Mouse (Mus musculus) hindbrain, embryonic 13.5 days (tissue): ENCODE data around the gene Mylip. TPM values are rescaled to one million over a fixed set of nuclear protein-coding genes. Genes with fewer than 3 reads are reported as not detected.
A peak's percentile ranks its signal among the peaks of the same experiment; 100 is the strongest.

Experiments used
- ATAC-seq: fragments of 200-750 bp; cut with Nextera tagmentation; 2 replicates; pipeline ENCODE4 v1.8.0; 2017; ENCODE audit warnings: moderate TSS enrichment; ENCODE audit not compliant: low FRiP score
- H3K27ac ChIP-seq: fragments of 300-500 bp; sonication (generic); 2 replicates; pipeline ENCODE4 v1.5.1; 2015; ENCODE audit warnings: inconsistent platforms, mild to moderate bottlenecking, moderate library complexity
- H3K27me3 ChIP-seq: fragments of 300-500 bp; sonication (generic); 2 replicates; pipeline ENCODE4 v1.6.1; 2015; ENCODE audit warnings: mild to moderate bottlenecking, inconsistent platforms
- H3K36me3 ChIP-seq: fragments of 300-500 bp; sonication (generic); 2 replicates; pipeline ENCODE4 v1.6.1; 2015; ENCODE audit warnings: mild to moderate bottlenecking, inconsistent platforms
- H3K4me1 ChIP-seq: fragments of 300-500 bp; sonication (generic); replicated peaks from 2 replicates; pipeline ENCODE4 v1.6.1; 2015; ENCODE audit warnings: inconsistent platforms
- H3K4me2 ChIP-seq: fragments of 300-500 bp; sonication (generic); 2 replicates; pipeline ENCODE4 v1.6.1; 2015; ENCODE audit warnings: inconsistent platforms, mild to moderate bottlenecking, moderate library complexity
- H3K4me3 ChIP-seq: fragments of 300-500 bp; sonication (generic); 2 replicates; pipeline ENCODE4 v1.5.1; 2015; ENCODE audit warnings: mild to moderate bottlenecking, inconsistent platforms
- H3K9ac ChIP-seq: fragments of 300-500 bp; sonication (generic); 2 replicates; pipeline ENCODE4 v1.6.1; 2015; ENCODE audit warnings: mild to moderate bottlenecking, inconsistent platforms
- H3K9me3 ChIP-seq: fragments of 300-500 bp; sonication (generic); 2 replicates; pipeline ENCODE4 v1.6.1; 2016; ENCODE audit warnings: inconsistent platforms
- WGBS: fragments of 180-500 bp; shearing (Covaris S2); methylation state at CpG from one replicate; pipeline ENCODE4 v1.1.7; 2015; 5-methylcytosine and 5-hydroxymethylcytosine counted together
- polyA plus RNA-seq: library from polyadenylated mRNA; unstranded; fragments of >200 nt; fragmentation: Nextera tagmentation; extraction: Ambion mirVana; gene quantifications from 2 replicates; pipeline ENCODE4 v1.2.1, GENCODE M21; 2015

Mylip gene
- polyA plus RNA-seq, 1 experiment from 2014 or later: 6.7 TPM

DNA sequence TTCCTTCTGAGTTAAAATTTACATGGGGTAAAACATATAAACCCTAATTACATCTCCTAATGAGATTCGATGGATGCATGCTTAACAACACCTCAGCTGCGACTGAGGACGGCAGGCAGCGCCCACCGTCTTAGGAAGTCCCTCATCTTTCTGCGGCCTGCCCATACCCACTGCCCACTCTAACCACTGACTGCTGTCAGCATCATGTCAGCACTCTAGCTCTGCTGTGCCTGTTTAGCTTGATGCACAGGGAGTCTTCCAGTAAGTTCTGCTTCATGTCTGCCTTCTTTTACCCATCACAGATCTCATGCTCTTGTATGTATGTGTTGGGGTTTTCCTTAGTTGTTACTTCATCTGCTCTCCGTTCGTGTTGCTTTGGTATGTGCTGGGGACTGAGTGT is 7.2 kb downstream of the Mylip start:
- H3K9ac ChIP-seq: no peak overlapping the region
- H3K27ac ChIP-seq: peak overlapping the region; percentile 40; the same call in 1 of the 2 replicates
- H3K9me3 ChIP-seq: no peaks in the 10 kb centered on the region
- H3K36me3 ChIP-seq: no peaks in the 10 kb centered on the region; the same call in 1 of the 2 replicates
- H3K27me3 ChIP-seq: no peaks in the 10 kb centered on the region
- no peak overlapping the region for H3K4me3 ChIP-seq
- no peak for ATAC-seq
- H3K4me1 ChIP-seq: peaks cover 39% of the 10 kb centered on the region
- 73% methylated on average over 8 of the region's 8 CpGs for WGBS
- no peak overlapping the region for H3K4me2 ChIP-seq

DNA sequence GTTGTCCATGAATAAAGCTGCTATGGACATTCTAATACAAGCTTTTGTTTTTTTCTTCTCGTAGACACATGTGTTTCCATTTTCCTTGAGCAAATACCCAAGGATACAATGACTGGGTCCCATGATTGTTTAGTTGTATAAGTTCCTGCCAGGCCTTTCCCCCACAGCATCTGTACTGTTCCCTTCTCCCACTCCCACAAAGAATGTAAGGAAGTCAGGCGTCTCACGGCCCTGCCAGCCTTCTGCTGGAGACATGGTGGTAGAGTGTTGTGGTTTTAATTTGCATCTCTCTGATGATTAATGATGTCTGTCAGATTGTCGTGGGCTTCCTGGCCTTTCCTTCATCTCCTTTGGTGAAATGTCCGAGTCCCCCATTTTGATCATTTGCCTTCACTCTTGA is 7.7 kb downstream of the Mylip start:
- Histone ChIP-seq H3K9ac (no peak overlapping the region), H3K4me2 (no peak overlapping the region), H3K4me3 (no peak overlapping the region), H3K27me3 (no peaks in the 10 kb centered on the region), H3K9me3 (no peaks in the 10 kb centered on the region), H3K4me1 (peaks cover 37% of the 10 kb centered on the region), H3K36me3 (no peaks in the 10 kb centered on the region; the same call in 1 of the 2 replicates), H3K27ac (peak overlapping the region; percentile 40; the same call in 1 of the 2 replicates)
- ATAC-seq: no peak
- 20% methylated on average over 5 of the region's 5 CpGs for WGBS

DNA sequence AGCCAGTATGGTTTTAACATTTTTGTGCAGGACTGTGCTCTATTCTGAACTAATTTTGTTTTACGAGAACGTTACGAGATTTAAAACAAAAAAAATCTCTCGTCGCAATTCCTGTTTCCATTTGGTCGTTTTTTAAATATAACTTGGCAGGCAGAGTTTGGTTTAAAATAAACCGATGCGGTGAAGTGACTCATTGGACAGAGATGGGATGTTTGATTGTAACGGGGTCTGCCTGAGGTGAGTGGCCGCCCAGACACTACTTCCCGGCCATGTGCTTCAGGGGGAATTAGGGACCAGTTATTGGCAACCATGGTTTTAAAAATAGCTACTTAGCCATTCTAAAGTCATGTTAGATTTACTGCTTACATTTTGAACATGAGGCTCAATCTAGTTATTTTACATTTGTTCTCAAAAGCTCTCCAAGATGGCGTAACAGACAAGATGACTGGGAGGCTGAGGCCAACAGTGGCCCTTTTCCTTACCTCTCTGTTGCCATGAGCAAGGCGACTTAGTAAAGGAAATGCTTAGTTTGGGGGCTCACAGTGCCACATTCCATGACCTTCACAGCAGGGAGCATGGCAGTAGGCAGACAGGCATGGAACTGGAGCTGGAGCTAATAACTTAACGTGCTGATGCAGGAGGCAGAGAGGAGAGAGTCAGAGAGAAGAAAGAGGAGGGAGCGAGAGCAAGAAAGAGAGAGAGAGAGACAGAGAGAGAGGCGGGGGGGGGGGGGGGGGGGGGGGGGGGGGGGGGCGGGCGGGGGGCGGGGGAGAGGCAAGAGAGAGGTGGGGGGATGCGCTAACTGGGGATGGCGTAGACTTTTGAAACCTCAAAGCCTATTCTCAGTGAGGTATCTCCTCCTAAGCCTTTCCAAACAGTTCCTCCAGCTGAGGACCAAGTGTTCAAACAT is 8.6 kb downstream of the Mylip start:
- peaks cover 29% of the 10 kb centered on the region for H3K4me1 ChIP-seq
- no peak for ATAC-seq
- no peak overlapping the region for H3K4me3 ChIP-seq
- WGBS: 72% methylated on average over 17 of the region's 21 CpGs
- H3K4me2 ChIP-seq: no peak overlapping the region
- no peak overlapping the region for H3K9ac ChIP-seq
- H3K27ac ChIP-seq: no peak overlapping the region
- 0 out of 2 replicates have a peak, but pooled peaks cover 5% of the 10 kb centered on the region for H3K27me3 ChIP-seq
- H3K9me3 ChIP-seq: no peaks in the 10 kb centered on the region
- no peaks in the 10 kb centered on the region; the same call in 1 of the 2 replicates for H3K36me3 ChIP-seq

DNA sequence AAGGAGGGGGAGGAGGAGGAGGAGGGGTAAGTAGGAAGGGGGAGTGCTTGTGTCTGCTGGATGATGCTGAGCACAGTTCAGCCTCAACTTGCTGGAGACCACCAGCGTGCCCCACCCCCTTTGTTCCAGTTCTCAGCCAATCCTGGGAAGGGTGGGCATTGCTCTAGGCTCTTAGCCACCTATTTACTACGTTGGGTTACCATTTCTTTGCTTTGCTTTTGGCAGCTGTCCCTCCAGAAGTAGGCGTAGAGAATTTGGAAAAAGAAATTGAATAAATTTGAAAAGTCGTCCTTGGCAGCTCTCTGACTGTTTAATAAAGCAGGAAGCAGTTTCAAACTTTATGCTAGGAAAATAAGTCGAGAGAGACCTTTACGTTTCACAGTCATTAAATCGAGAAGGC is 11.2 kb downstream of the Mylip start:
- H3K4me1 ChIP-seq: peaks cover 19% of the 10 kb centered on the region
- no peak for ATAC-seq
- H3K36me3 ChIP-seq: peaks cover 12% of the 10 kb centered on the region; the same call in 1 of the 2 replicates
- no peak overlapping the region for H3K4me2 ChIP-seq
- WGBS: 66% methylated on average over 7 of the region's 7 CpGs
- no peak overlapping the region for H3K27ac ChIP-seq
- H3K9ac ChIP-seq: no peak overlapping the region
- no peak overlapping the region for H3K4me3 ChIP-seq
- H3K9me3 ChIP-seq: no peaks in the 10 kb centered on the region
- 0 out of 2 replicates have a peak, but pooled peaks cover 5% of the 10 kb centered on the region for H3K27me3 ChIP-seq

DNA sequence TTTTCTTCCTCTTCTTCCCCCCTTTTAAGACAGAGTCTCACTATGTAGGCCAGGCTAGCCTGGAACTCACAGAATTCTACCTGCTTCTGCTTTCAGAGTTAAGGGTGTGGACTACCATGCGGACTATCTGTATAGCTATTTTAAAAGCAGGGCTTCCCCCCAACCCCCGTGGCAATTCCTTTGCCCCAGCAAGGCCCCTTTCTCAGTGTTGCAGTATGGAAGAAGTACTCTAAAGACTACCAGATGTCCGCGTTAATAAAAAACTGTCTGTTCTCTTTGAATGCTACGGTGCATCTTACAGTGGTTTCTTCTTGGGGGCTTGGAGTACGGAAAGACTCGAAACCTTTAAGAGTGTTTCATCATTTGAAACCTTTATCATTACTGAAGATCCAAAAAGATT is 12.3 kb downstream of the Mylip start:
- H3K4me1 ChIP-seq: peaks cover 13% of the 10 kb centered on the region
- H3K4me2 ChIP-seq: no peak overlapping the region
- no peak for ATAC-seq
- H3K36me3 ChIP-seq: peaks cover 22% of the 10 kb centered on the region
- WGBS: 75% methylated on average over 7 of the region's 7 CpGs
- H3K9ac ChIP-seq: no peak overlapping the region
- no peak overlapping the region for H3K27ac ChIP-seq
- H3K4me3 ChIP-seq: no peak overlapping the region
- H3K27me3 ChIP-seq: 0 out of 2 replicates have a peak, but pooled peaks cover 5% of the 10 kb centered on the region
- H3K9me3 ChIP-seq: no peaks in the 10 kb centered on the region

DNA sequence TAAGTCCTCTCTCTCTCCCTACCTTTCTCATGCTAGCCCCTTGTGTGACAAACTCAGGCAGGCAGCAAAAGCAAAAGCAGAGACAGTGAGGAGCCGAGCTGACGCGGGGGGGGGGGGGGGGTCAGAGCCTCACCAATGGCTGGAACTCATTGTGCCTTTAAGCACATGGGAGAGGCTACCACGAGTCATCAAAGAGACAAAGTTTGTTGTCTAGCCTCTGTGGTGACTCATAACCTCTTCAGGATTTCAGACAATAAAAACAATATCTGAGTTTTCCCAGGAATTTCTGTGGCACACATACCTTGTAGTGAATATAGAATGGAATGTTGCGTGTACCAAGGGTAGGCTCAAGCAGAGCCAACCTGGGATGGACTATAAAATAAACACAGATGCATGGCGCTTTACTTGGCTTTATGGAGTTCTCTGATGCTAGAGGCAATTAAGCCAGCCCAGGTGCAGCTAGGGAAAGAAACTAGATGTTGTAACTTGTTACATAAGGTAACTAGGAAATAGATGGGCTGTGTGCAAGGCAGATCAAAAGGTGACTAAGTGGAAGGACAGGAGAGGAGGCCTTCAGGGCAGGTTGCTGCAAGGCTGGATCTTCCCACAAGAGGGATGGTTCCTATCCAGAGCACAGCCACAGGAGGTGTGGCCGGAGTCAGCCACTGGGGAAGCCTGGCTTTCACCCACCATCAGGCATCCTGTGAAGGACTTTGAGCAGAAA is 12.9 kb downstream of the Mylip start:
- WGBS: 72% methylated on average over 6 of the region's 7 CpGs

DNA sequence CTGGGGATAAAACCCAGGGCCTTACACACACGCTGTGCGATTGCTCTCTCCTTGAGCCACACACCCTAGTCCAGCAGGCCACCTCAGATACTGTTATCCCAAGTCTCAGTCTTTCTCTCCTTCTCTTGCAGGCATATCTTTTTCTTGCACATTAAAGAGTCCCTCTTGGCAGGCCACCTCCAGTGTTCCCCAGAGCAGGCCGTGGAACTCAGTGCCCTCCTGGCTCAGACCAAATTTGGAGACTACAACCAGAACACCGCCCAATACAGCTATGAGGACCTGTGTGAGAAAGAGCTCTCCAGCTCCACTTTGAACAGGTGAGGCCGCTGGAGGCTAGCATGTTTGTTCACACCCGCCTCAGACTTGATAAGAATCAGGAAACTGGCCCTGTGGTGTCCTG is 14.7 kb downstream of the Mylip start:
- 0 out of 2 replicates have a peak, but pooled peaks cover 2% of the 10 kb centered on the region for H3K4me1 ChIP-seq
- no peak overlapping the region for H3K4me3 ChIP-seq
- H3K9ac ChIP-seq: no peak overlapping the region
- no peak for ATAC-seq
- H3K27me3 ChIP-seq: 0 out of 2 replicates have a peak, but pooled peaks cover 5% of the 10 kb centered on the region
- peaks cover 45% of the 10 kb centered on the region for H3K36me3 ChIP-seq
- no peaks in the 10 kb centered on the region for H3K9me3 ChIP-seq
- WGBS: 94% methylated on average over 6 of the region's 6 CpGs
- no peak overlapping the region for H3K4me2 ChIP-seq
- H3K27ac ChIP-seq: no peak overlapping the region

More for the DNA sequence above, 12.9 kb downstream of the Mylip start:
- H3K27ac ChIP-seq: no peak overlapping the region
- no peak for ATAC-seq
- H3K4me1 ChIP-seq: peaks cover 6% of the 10 kb centered on the region; the same call in 1 of the 2 replicates
- H3K9ac ChIP-seq: no peak overlapping the region
- H3K9me3 ChIP-seq: no peaks in the 10 kb centered on the region
- no peak overlapping the region for H3K4me2 ChIP-seq
- H3K27me3 ChIP-seq: 0 out of 2 replicates have a peak, but pooled peaks cover 5% of the 10 kb centered on the region
- H3K4me3 ChIP-seq: no peak overlapping the region
- peaks cover 28% of the 10 kb centered on the region for H3K36me3 ChIP-seq

DNA sequence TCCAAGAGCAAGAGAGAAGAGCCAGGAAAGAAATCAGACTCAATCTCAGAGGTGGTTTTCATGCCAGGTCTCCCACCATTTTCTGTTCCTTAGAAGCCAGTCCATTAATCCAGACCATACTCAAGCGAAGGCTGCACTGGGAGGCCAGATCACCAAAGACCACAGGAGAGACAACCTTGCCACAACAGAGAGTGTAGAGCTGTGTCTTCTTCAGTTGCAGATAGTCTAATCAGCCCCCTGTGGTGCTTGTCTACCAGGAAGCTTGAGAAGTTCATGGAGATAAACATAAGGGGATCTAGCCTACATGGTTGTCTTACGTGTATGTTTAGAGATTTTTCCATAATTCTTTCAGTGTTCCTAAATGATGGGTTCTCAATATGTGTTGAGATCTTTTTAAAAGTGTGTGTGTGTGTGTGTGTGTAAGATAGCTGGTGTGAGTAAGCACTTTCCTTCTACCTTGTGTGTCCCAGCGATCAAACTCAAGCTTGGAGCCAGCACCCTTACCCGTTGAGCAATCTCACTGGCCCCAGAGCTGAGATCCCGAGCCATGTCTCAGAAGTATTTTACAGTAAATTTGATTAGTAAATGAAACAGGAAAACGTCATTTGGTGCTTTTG is 15.8 kb downstream of the Mylip start:
- ATAC-seq: no peak
- Histone ChIP-seq H3K27me3 (0 out of 2 replicates have a peak, but pooled peaks cover 5% of the 10 kb centered on the region), H3K4me3 (no peak overlapping the region), H3K9me3 (no peaks in the 10 kb centered on the region), H3K27ac (no peak overlapping the region), H3K9ac (no peak overlapping the region), H3K36me3 (peaks cover 54% of the 10 kb centered on the region), H3K4me1 (0 out of 2 replicates have a peak, but pooled peaks cover 2% of the 10 kb centered on the region), H3K4me2 (no peak overlapping the region)
- WGBS: 91% methylated on average over 6 of the region's 6 CpGs

DNA sequence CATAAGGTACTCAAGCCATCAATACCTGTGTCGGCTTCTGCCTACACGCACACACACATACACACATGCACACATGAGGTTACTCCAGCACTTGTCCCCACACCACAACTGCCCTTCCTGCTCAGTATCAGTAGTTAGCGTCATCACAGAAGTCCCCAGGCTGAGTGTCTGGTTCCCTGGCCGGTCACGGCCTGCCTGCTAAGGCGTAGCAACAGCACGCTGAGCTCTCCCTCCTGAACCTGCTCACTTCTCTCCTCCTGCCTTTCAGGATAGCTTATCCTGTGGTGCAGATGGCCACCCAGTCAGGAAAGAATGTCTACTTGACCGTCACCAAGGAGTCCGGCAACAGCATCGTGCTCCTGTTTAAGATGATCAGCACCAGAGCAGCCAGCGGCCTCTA is 16.7 kb downstream of the Mylip start:
- 96% methylated on average over 11 of the region's 11 CpGs for whole genome bisulfite sequencing
- Histone ChIP-seq H3K27ac (no peak overlapping the region), H3K9me3 (no peaks in the 10 kb centered on the region), H3K36me3 (peaks cover 59% of the 10 kb centered on the region), H3K4me1 (0 out of 2 replicates have a peak, but pooled peaks cover 2% of the 10 kb centered on the region), H3K9ac (no peak overlapping the region), H3K4me2 (no peak overlapping the region), H3K4me3 (no peak overlapping the region), H3K27me3 (0 out of 2 replicates have a peak, but pooled peaks cover 5% of the 10 kb centered on the region)
- ATAC-seq: no peak

DNA sequence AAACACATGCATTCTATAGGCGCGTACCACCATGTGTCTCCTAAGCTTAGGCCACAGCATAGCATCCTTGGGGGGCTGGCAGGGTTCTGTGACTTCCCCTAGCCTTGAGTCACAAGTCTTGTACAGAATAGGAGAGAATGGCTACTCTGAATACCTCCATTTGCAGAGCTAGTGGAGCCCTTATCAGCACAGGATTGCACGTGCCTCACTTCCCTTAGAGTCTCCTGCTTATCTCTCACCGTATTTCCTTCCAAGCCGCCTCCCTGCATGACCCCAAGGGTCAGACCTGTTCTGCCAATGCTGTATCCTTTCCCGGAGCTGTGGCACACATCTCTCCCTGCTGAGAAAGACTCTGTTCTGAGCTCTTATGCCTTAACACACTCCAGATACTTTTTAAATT is 17.2 kb downstream of the Mylip start:
- no peak for ATAC-seq
- Histone ChIP-seq H3K27me3 (0 out of 2 replicates have a peak, but pooled peaks cover 5% of the 10 kb centered on the region), H3K27ac (no peak overlapping the region), H3K9ac (no peak overlapping the region), H3K9me3 (no peaks in the 10 kb centered on the region), H3K4me2 (no peak overlapping the region), H3K4me1 (0 out of 2 replicates have a peak, but pooled peaks cover 2% of the 10 kb centered on the region), H3K4me3 (no peak overlapping the region), H3K36me3 (peaks cover 62% of the 10 kb centered on the region)
- 80% methylated on average over 6 of the region's 6 CpGs for WGBS

DNA sequence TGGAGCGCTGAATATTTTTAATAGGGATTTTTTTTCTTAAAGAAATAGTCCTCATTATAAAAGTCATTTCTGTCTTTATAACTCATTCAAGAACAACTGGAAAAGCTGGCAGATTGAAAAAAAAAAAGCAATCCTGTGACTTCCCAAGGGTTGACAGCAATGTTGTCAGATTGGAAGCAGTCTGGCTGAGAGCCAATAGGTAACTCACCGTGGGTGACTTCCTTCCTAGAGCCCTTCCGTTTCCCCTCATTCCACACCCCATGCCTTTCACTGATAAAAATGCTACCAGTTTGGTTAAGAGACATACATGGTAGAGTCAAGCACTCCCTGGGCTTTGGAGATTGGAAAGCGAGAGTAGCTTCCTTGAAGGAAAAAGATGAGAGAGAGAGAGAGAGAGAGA is 21.4 kb downstream of the Mylip start:
- H3K9ac ChIP-seq: no peak overlapping the region
- H3K4me1 ChIP-seq: no peaks in the 10 kb centered on the region
- peaks cover 62% of the 10 kb centered on the region for H3K36me3 ChIP-seq
- no peak overlapping the region for H3K4me3 ChIP-seq
- WGBS: 88% methylated on average over 4 of the region's 4 CpGs
- no peak for ATAC-seq
- no peak overlapping the region for H3K4me2 ChIP-seq
- no peaks in the 10 kb centered on the region for H3K9me3 ChIP-seq
- no peaks in the 10 kb centered on the region; the same call in 1 of the 2 replicates for H3K27me3 ChIP-seq
- H3K27ac ChIP-seq: no peak overlapping the region

DNA sequence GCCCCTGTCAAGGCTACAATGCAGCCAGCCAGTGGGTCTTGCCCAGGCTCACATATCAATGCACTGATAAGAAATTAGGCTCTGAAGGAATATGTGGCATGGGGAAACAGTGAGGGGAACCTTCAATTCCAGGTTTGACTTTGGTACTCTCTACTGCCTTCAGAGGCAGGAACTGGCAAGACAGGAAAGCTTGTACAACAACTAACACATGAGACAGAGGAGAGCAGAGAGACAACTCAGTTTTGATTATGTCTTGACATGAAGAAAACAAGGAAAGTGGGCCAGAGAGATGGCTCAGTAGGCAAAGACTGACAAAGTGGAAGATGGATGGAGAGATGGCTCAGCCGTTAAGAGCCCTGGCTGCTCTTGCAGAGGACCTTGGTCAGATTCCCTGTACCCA is 23.5 kb downstream of the Mylip start:
- no peak overlapping the region for H3K4me3 ChIP-seq
- H3K27me3 ChIP-seq: no peaks in the 10 kb centered on the region; the same call in 1 of the 2 replicates
- WGBS: 93% methylated on average over 1 of the region's 1 CpGs
- H3K9me3 ChIP-seq: no peaks in the 10 kb centered on the region
- ATAC-seq: no peak
- H3K27ac ChIP-seq: no peak overlapping the region
- H3K4me2 ChIP-seq: no peak overlapping the region
- H3K36me3 ChIP-seq: peaks cover 42% of the 10 kb centered on the region
- peaks cover 19% of the 10 kb centered on the region for H3K4me1 ChIP-seq
- H3K9ac ChIP-seq: no peak overlapping the region
